Mouse (Mus musculus) mouse embryonic stem cell (cell line): ENCODE results near the gene Dppa3.

Experiments
- in situ Hi-C, 2 experiments: fragments of 300-500 bp; cut with MboI; formaldehyde crosslinking; loops; 1 replicate in 1 of 2; 3 replicates in 1 of 2; pipeline ENCODE4 v1.14.3; 2019 to 2020; ENCODE audit warnings: low sequenced_read_pairs in 2 of 2, low pct_unique_long_range_greater_than_20kb in 1 of 2, mixed read lengths in 1 of 2; ENCODE audit not compliant: unreplicated experiment in 1 of 2

Gene Dppa3

DNA sequence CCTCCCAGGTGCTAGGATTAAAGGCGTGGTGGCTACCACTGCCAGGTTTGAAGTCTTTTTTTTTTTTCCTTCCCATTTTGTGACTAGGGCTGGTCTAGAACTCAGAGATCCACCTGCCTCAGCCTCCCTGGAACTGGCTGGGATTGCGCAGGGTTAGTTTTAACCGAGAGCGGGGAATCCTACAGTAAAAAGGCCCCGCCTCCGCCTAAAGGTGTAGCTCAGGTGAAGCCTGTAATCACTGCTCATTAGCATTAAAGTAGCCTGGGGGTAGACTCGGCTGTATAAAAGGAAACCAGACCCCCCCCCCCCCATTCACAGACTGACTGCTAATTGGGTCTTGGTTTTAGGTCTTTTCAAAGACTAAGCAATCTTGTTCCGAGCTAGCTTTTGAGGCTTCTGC lies at the start of gene Dppa3:
TSS of gene Dppa3 (plus strand) at position 301 of the 400 bp plus-strand sequence.
- in situ Hi-C loops = no loop called here

DNA sequence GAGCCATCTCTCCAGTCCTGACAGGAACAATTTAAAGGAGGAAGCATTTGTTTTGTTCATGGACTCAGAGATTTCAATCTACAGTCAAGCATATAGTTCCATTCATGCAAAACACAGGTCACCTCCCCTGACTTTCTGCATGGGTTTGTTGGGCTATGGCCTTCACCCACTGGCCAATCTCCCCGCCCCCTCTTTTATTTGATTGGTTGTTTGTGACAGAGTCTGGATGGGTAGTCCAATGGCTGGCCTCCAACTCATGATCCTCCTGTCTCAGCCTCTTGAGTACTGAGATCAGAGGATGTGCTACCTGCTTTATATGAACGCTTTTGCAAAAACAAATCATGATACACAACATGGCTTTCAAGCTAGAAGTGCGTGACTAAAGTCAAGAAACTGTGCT lies 49.2 kb upstream of the Dppa3 start:
- in situ Hi-C loops = no loop called here

DNA sequence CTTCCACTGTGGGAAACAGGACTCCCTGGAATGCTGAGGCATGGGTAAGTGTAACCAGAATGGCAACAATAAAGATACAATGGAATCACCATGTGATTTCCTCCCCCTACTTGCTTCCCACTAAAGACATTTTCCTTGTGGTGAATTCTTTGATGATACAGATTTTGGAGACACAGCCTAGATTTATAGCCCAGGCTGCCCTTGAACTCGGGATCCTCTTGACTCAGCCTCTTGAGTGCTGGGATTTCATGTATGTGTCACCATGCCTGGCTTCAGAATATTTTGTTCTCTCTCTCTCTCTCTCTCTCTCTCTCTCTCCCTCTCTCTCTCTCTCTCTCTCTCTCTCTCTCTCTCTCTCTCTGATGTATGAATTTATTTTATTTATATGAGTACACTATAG lies 47.1 kb upstream of the Dppa3 start:
- in situ Hi-C loops = no loop called here

DNA sequence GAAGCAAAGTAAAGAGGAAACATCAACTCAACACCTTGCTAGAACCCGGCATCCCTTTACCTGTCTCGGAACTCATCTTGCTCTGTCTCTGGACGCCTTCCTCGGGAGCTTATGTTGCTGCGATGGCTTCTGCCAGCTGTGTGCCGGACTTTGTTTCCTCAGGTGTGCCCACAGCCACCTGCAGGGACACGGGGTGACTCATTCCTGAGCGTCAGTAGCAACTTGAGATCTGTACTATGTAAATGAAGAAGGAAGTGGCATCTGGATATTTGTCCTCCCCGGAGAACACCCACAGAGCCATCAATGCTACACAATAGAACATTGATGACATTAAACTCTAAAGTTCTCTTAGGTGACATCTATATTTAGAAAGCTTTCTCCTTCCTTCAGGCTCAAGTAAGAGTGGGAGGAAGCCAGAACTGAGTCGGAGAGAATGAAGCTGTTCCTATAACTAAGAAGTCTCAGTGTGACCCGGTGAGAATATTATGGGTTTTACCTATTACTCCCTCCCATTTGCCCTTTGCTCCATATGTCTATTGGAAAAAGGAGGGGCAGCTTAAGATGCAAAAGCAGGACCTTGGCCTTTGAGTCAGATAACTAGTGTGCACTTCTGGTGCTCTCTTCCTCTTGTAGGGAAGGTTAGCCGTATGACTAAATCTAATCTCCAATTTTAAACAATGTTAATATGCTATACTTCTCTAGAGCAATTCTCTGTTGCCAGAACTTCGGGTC lies 35.0 kb upstream of the Dppa3 start:
- in situ Hi-C loops = no loop called here

- in situ Hi-C loops = no loop called here
These were observed 33.3 kb upstream of the Dppa3 start for GRCm38 (mm10) chr6:122592905-122593304.

- in situ Hi-C loops = no loop called here
These were observed 30.6 kb upstream of the Dppa3 start for GRCm38 (mm10) chr6:122595637-122596036.

DNA sequence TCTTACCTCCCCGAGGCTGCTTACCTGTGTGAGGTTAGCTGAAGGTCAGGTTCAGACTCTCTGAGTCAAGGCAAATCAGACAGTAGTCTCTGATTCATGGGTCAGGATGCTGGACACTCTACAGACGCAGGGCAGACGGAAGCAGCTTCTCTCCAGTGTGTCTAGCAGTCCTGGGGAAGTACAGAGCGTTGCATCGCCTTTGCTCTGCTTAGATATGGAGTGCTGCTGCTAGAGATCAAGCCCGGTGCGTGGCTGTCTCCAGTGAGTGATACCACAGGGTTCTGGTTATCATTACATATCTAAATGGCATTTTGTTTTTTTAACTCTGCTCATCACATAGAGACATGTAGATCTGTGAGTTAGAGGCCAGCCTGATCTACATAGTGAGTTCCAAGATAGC lies 29.6 kb upstream of the Dppa3 start:
- in situ Hi-C loops = no loop called here

DNA sequence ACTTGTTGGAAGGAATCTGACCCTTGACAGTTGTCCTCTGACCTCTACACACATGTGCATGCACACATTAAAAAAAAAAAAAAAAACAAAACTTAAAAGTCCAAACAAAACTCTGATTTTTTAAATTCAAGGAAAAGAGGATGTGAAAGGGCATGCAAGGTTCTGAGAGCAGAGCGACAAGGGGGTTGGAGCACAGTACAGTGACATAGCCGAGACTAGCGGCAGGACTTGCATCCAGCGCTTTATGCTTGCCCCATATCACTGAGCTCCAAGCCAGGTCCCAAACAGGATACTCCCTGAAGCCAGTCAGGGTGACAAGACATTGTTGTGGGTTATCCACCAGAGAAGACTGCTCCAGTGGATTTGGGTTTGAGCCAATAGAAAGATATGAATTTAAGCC lies 28.2 kb upstream of the Dppa3 start:
- in situ Hi-C loops = no loop called here

GRCm38 (mm10) chr6:122598436-122598835 lies 27.8 kb upstream of the Dppa3 start:
- in situ Hi-C loops = no loop called here

GRCm38 (mm10) chr6:122599054-122599737 lies 27.0 kb upstream of the Dppa3 start:
- in situ Hi-C loops = no loop called here

- in situ Hi-C loops = no loop called here
These were observed 26.1 kb upstream of the Dppa3 start for GRCm38 (mm10) chr6:122600066-122600646.

GRCm38 (mm10) chr6:122601031-122601430 lies 25.2 kb upstream of the Dppa3 start:
- in situ Hi-C loops = no loop called here

DNA sequence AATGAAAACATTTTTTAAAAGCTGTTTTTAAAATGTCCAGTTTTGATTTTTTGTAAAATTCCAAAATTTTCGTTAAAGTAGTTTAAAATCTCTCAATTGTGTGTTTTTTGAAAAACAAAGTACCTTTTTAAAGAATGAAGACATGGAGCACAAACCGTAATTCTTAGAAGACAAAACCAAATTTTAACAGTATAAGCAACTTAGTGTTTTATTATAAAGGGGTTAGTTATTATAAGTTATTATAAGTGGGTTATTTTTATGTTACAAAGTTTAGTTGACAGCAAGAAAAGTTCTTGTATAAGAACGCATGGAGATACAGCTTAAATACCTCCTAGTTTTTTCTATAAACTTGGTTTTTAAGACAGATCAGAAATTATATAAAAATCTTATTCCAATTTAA lies 24.6 kb upstream of the Dppa3 start:
- in situ Hi-C loops = no loop called here

DNA sequence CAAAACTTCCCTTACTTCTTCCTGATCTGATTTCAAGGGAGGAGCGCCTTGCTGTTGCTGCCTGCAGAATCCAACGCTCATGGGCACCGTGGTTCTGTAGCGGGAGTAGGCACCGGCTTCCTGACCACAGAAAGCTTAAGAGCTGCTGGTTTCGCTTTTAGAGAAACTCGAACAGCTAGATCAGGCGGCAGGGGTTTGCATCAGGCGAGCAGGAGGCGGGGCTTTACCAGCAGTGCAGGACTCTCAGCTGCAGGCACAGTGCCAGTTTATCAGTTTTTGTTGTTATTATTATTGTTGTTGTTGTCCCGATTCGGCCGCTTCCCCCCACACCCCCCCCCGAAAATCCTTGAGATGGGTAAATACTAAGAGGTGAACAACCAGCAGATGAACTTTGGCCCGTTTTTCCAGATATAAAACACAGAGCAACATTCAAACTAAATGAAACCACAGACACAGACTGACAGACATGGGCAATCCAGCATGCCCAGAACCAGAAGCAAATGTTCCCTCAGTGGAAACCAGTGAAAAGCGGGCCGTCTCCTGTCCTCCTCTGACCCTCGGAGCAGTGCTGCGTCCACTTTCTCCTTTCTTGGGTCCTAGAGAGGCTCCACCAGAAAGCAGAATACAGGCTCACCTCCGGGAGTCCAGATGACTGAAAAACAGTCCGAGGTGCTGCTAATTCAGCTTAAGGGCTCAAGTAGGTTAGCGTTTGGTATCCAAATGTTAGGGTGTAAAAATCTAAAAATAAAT lies 23.8 kb upstream of the Dppa3 start, which contains the start of gene Apobec1:
TSS of gene Apobec1 (minus strand) at position 203 of the 750 bp plus-strand sequence.
- in situ Hi-C loops = no loop called here

DNA sequence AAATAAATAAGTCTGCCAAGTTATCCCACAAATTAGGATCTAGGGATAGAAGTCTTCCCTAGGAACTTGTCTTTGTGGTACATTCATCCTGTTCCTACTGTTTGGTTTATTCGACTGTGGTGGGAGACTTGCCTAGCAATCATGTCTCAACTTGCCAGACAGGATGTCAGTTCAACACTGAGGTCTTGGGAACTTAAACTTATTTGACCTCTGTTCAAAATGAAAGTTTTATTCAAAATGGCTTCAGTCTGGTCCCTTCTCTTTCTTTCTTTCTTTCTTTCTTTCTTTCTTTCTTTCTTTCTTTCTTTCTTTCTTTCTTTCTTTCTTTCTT lies 23.3 kb upstream of the Dppa3 start:
- in situ Hi-C loops = no loop called here

DNA sequence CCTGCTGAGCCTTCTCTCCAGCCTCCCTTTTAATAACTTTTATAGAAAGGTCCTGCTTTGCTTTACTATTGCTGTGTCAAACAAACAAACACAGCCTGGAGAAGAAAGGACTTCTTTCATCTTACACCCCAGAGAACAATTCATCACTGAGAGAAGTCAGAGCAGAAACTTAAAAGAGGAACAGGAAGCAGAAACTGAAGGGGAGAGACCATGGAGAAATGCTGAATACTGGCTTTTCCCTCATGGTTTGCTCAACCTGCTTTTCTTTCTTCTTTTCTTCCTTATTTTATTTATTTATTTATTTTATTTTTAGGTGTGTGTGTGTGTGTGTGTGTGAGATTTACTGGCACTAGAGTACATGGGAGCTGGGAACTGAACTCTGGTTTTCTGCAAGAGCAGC lies 21.9 kb upstream of the Dppa3 start:
- in situ Hi-C loops = no loop called here

GRCm38 (mm10) chr6:122605483-122605882 lies 20.7 kb upstream of the Dppa3 start:
- in situ Hi-C loops = no loop called here

DNA sequence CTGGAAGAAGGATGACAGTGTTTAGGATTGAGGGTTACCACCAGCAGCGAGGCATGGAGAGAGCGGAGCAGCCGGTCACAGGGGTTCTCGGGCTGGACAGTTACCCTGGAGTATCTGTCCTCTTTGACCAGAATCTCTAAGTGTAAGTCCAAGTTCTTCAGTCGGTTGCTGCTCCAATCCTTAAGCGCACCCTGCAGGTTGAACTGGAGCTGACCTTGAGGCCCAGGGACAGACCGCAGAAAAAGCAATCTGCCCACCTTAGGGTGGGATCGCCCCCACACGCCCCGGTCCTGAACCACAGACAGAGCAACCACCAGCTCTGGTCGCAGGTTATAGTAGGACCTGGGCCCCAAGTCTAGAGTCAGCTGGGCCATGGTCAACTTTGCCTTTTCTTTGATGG lies 19.5 kb upstream of the Dppa3 start:
- in situ Hi-C loops = no loop called here

DNA sequence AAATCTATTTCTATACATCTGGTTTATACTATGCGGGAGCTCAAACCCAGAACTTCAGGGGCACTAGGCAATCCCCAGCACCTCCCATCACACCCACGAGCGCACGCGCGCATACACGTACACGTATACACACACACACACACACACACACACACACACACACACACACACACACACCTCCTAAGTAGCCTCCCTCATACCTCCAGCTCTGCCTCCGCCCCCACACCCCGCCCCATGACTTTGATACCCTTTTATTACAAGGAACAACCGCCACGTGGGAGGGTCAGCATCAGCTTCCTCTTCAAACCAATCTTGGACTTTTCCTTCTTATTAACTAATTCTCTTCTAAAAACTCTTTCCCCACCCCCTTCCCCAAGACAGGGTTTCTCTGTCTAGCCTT lies 18.5 kb upstream of the Dppa3 start:
- in situ Hi-C loops = no loop called here
